In the genomic region with DNA sequence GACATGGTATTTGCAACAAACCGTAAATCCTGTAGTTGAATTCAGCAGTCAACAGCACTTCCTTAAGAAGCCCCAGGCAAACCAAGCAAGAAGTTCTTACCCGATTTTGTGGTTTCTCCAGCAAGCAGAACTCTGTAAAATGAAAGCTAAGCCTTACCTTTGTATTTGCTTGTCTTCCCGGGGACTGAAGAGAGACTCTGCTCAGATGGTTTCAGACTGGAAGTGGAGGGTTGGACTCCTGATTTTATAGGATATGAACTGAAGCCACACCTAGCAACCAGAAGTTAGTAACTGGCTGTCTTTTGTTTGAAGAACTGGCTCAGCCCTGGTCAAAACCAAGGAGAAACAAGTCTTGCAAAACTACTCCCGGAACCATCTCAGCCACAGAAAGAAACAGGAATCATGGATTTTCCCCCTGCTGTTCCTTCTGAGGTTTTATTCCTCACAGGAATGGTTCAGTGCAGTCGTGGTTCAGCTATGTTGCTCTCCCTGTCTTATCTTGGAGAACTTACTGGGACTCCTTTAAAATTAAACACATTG, we compare ENCODE assay signal across 8 mouse cellular contexts. TPM values are rescaled to one million over a fixed set of nuclear protein-coding genes. Genes with fewer than 3 reads are reported as not detected.
A peak's percentile ranks its signal among the peaks of the same experiment; 100 is the strongest.
DNase-seq lines count a peak whose midpoint lies in the region; ATAC-seq lines count a peak whose summit lies in the region.

Gene Anxa1, minus strand, starts transcription at position 490 of the 540 bp plus-strand sequence.

- H3K9ac ChIP-seq in midbrain, embryonic 13.5 days (replicated peaks), result no peak within 1 kb of the TSS

- WGBS in heart, embryonic 10.5 days, result 67% methylated on average over 5 of the region's 5 CpGs
- WGBS in midbrain, embryonic 13.5 days, result 76% methylated on average over 5 of the region's 5 CpGs

- no peaks in the 10 kb centered on the region for H3K9me3 ChIP-seq in heart, embryonic 10.5 days
- 0 out of 2 replicates have a peak, but pooled peaks cover 3% of the 10 kb centered on the region for H3K9me3 ChIP-seq in midbrain, embryonic 13.5 days

- intact Hi-C loops in heart, postnatal 10 days (cut with DNase I), result no loop called here

- ATAC-seq in midbrain, embryonic 13.5 days, result no peak

- no peaks in the 10 kb centered on the region for H3K27me3 ChIP-seq in heart, embryonic 10.5 days (ENCODE audit: insufficient read depth, poor library complexity, severe bottlenecking)
- H3K27me3 ChIP-seq in midbrain, embryonic 13.5 days, result no peaks in the 10 kb centered on the region

- H3K4me1 ChIP-seq in heart, embryonic 10.5 days, result no peaks in the 10 kb centered on the region
- H3K4me1 ChIP-seq in midbrain, embryonic 13.5 days (replicated peaks), result no peaks in the 10 kb centered on the region

- peak; percentile 96 for DNase-seq in heart, adult 11 months
- DNase-seq in heart, embryonic 10.5 days (ENCODE audit: low spot score), result no peak
- peak; percentile 40 for DNase-seq in c-Kit-positive CD71-negative TER-119-negative erythroid progenitor cells, embryonic 14.5 days (ENCODE audit: low read depth)
- DNase-seq in heart, postnatal 10 days, result peak; percentile 52 to 57
- peak; percentile 37 to 68 for DNase-seq in lung, adult 18-20 months
- no peak for DNase-seq in urinary bladder, adult 2 months (ENCODE audit: low spot score)
- no peak for DNase-seq in frontal cortex, adult 2 months (ENCODE audit: extremely low spot score in 1 of 2, low spot score in 1 of 2)

- no peak within 1 kb of the TSS for H3K4me2 ChIP-seq in midbrain, embryonic 13.5 days (replicated peaks)

- H3K4me3 ChIP-seq in heart, embryonic 10.5 days, result no peak within 1 kb of the TSS
- no peak within 1 kb of the TSS for H3K4me3 ChIP-seq in midbrain, embryonic 13.5 days (replicated peaks)

- H3K27ac ChIP-seq in heart, embryonic 10.5 days, result no peak within 1 kb of the TSS
- H3K27ac ChIP-seq in midbrain, embryonic 13.5 days, result no peak within 1 kb of the TSS

- H3K36me3 ChIP-seq in heart, embryonic 10.5 days, result no peaks in the 10 kb centered on the region
- no peaks in the 10 kb centered on the region for H3K36me3 ChIP-seq in midbrain, embryonic 13.5 days

RNA-seq across cellular contexts. Expression of gene Anxa1, which starts in this region (rescaled TPM):
- polyA plus RNA-seq in heart, embryonic 10.5 days (2016; fragmentation: Nextera tagmentation; extraction: Ambion mirVana), result 7.1 and 10.3 TPM in 2 replicates
- total RNA-seq in heart, postnatal 10 days (2021), result 10 to 100 TPM; 33.7 to 35.6 TPM
- polyA plus RNA-seq in urinary bladder, adult 2 months (2012; rRNA removed), result 132 and 149 TPM in 2 replicates
- polyA plus RNA-seq in midbrain, embryonic 13.5 days (2015; fragmentation: Nextera tagmentation; extraction: Ambion mirVana), result 3.0 and 5.6 TPM in 2 replicates
- polyA plus RNA-seq in frontal cortex, adult 2 months (2012; rRNA removed), result 1.4 and 2.0 TPM in 2 replicates

Comparison
In these comparisons a context has a peak if more than half of its experiments do, and no peak if none do; other contexts are left out.
1. RNA of gene Anxa1 (polyA plus RNA-seq): 132 to 149 TPM in urinary bladder, adult 2 months; 7.1 to 10.3 TPM in heart, embryonic 10.5 days, 3.0 to 5.6 TPM in midbrain, embryonic 13.5 days and 1.4 to 2.0 TPM in frontal cortex, adult 2 months; every median in the first group is over 10 times any median in the second.
2. DNase-seq: peak in heart, adult 11 months (single experiment), c-Kit-positive CD71-negative TER-119-negative erythroid progenitor cells, embryonic 14.5 days (single experiment), heart, postnatal 10 days (2 of 2) and lung, adult 18-20 months (2 of 2); none in heart, embryonic 10.5 days (single experiment), urinary bladder, adult 2 months (single experiment) and frontal cortex, adult 2 months (0 of 2).